Mouse (Mus musculus): ENCODE measurements around the gene Tbc1d10a.

DNA sequence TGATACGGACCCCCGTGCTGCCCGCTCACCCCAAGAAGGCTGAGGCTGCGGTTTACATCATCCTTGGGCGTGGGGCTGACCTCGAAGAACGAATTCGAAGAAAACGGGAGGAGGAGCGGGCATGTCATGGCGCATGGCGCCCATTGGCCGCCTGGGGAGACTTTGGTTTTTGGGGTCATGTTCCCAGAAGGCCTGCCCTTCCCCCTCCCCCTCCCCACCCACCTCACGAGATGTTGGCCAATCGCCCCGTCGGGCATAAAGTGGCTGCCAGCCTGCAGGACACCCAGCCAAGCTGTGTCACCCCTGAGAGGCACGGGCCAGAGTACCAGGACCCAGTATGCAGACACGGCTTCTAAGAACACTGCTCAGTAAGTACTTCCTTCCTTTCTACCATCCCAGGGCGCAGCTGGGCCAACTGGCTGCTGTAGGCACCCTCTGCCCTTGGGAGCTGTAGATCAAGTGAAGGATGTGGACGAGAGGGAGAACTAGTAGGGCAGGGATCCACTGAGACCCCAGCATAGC is 50.0 kb downstream of the Tbc1d10a start:
- no peak for TF ChIP-seq GATA1 (IDR thresholded peaks at IDR 0.05; ENCODE audit: borderline replicate concordance, low read length)
- no peak for TF ChIP-seq FLI1 (IDR thresholded peaks at IDR 0.05; ENCODE audit: low read length)

Data from megakaryocyte, embryonic 14.5 days (primary cell).